19 mouse cellular contexts compared by ENCODE assay signal in the genomic region with DNA sequence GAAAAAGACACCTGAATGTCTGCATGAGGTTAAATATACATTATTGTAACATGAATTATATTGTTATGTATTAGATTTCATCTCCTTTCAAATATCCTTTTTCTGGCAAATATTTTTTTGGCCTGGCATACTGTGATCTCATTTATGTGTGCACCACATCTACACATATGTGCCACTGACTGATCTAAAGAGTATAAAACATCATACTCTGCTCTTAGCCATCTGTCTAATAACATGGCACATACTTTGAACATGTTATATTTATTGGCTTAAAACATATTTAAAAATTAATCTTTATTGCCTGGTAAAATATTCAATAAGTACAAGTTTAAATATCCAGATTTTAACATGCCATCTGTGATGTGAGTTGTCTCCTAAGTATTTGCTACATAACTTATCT.
"Had no signal": no experiment of that assay in that cellular context is flagged by ENCODE, and none has a peak within 500 bp of the region (broad histone marks: within the 10 kb centered on the region; RNA-seq: fewer than 3 reads in every experiment).

No protein-coding gene starts in this region.

- H3K4me1 ChIP-seq: midbrain, embryonic 10.5 days; midbrain, embryonic 12.5 days; neural tube, embryonic 13.5 days; neural tube, embryonic 15.5 days had no signal

- H3K36me3 ChIP-seq: midbrain, embryonic 10.5 days; midbrain, embryonic 12.5 days; neural tube, embryonic 13.5 days; neural tube, embryonic 15.5 days had no signal

- H3K4me3 ChIP-seq: midbrain, embryonic 10.5 days; midbrain, embryonic 12.5 days; myocyte; neural tube, embryonic 13.5 days; neural tube, embryonic 15.5 days had no signal

- H3K9ac ChIP-seq: lung, embryonic 14.5 days; midbrain, embryonic 12.5 days; neural tube, embryonic 13.5 days; neural tube, embryonic 15.5 days had no signal

- H3K27ac ChIP-seq: midbrain, embryonic 10.5 days; midbrain, embryonic 12.5 days; neural tube, embryonic 13.5 days; neural tube, embryonic 15.5 days had no signal

- H3K4me2 ChIP-seq: lung, embryonic 14.5 days; midbrain, embryonic 12.5 days; neural tube, embryonic 13.5 days; neural tube, embryonic 15.5 days had no signal

- DNase-seq: lung, adult 18-20 months; lung, embryonic 14.5 days; lung, postnatal 10 days; lung, postnatal 4 days; midbrain, embryonic 14.5 days; retina, postnatal 1 day; right cerebral cortex, adult 18-20 months; right cerebral cortex, postnatal 25 days; right cerebral cortex, postnatal 4 days; spleen, adult 18-20 months; thymus, adult 18-20 months; thymus, postnatal 14 days; thymus, postnatal 36 days had no signal

- H3K9me3 ChIP-seq: midbrain, embryonic 10.5 days; midbrain, embryonic 12.5 days; neural tube, embryonic 13.5 days; neural tube, embryonic 15.5 days had no signal

- H3K27me3 ChIP-seq: midbrain, embryonic 12.5 days; neural tube, embryonic 13.5 days; neural tube, embryonic 15.5 days had no signal

- ATAC-seq: midbrain, embryonic 16.5 days had no signal
